Mouse (Mus musculus) stomach, embryonic 14.5 days (tissue): Measurements from ENCODE around the gene Sycp2l. TPM values are rescaled to one million over a fixed set of nuclear protein-coding genes. Genes with fewer than 3 reads are reported as not detected.

Source experiments
- ATAC-seq: fragments of 200-750 bp; cut with Nextera tagmentation; 2 replicates; pipeline ENCODE4 v1.8.0; 2017; ENCODE audit warnings: low read depth, moderate TSS enrichment; ENCODE audit not compliant: insufficient number of reproducible peaks, insufficient read depth, low FRiP score
- H3K27ac ChIP-seq: fragments of 300-500 bp; sonication (generic); 2 replicates; pipeline ENCODE4 v1.5.1; 2014; ENCODE audit warnings: mild to moderate bottlenecking, low read length, moderate library complexity, mixed read lengths
- H3K27me3 ChIP-seq: fragments of 300-500 bp; sonication (generic); 2 replicates; pipeline ENCODE4 v1.6.1; 2014; ENCODE audit warnings: low read length, control low read depth, mixed read lengths; ENCODE audit not compliant: control insufficient read depth, insufficient read depth
- H3K36me3 ChIP-seq: fragments of 300-500 bp; sonication (generic); 2 replicates; pipeline ENCODE4 v1.6.1; 2014; ENCODE audit warnings: mild to moderate bottlenecking, control low read depth, low read length, moderate library complexity, mixed read lengths; ENCODE audit not compliant: control insufficient read depth, insufficient read depth
- H3K4me1 ChIP-seq: fragments of 300-500 bp; sonication (generic); 2 replicates; pipeline ENCODE4 v1.6.1; 2014; ENCODE audit warnings: low read length, control low read depth, mixed read lengths; ENCODE audit not compliant: control insufficient read depth, insufficient read depth
- H3K4me2 ChIP-seq: fragments of 300-500 bp; sonication (generic); replicated peaks from 2 replicates; pipeline ENCODE4 v1.6.1; 2014; ENCODE audit warnings: low read depth, low read length, control low read depth
- H3K4me3 ChIP-seq: fragments of 300-500 bp; sonication (generic); 2 replicates; pipeline ENCODE4 v1.5.1; 2014; ENCODE audit warnings: low read depth, low read length, control low read depth
- H3K9ac ChIP-seq: fragments of 300-500 bp; sonication (generic); replicated peaks from 2 replicates; pipeline ENCODE4 v1.6.1; 2014; ENCODE audit warnings: low read depth, mild to moderate bottlenecking, control low read depth, low read length, moderate library complexity, mixed read lengths
- H3K9me3 ChIP-seq: fragments of 300-500 bp; sonication (generic); 2 replicates; pipeline ENCODE4 v1.6.1; 2016; ENCODE audit warnings: low read depth, low read length, control low read depth; ENCODE audit not compliant: control insufficient read depth
- WGBS: fragments of 180-500 bp; shearing (Covaris S2); extraction: QIAGEN DNeasy Blood & Tissue Kit; methylation state at CpG from one replicate; pipeline ENCODE4 v1.1.7; 2014; 5-methylcytosine and 5-hydroxymethylcytosine counted together
- polyA plus RNA-seq: library from polyadenylated mRNA; unstranded; fragments of >200 nt; fragmentation: Nextera tagmentation; extraction: Ambion mirVana; gene quantifications from 2 replicates; pipeline ENCODE4 v1.2.1, GENCODE M21; 2014

Sycp2l gene
- polyA plus RNA-seq: 0.18 and 0.54 TPM in 2 replicates

DNA sequence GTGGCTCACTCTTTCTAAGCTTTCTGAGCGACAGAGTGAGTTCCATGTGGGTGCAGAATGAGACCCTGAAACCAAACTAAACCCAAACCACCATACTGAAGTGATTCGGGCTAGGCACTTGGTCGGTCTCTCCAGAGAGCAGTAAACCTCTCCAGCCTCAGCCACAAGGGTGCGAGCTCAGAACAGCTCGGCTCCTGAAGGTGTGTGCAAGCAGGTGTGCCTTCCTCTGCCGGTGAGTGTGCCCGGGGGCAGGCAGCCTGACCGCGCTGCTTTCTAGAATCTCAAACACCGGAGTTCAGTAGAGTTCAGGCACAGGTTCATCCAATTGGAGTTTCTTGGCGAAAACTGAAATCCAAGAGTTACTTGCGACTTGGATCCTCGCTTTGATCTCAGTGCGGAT lies at the start of gene Sycp2l:
TSS of gene Sycp2l (plus strand) at position 368 of the 400 bp plus-strand sequence.
- Histone ChIP-seq H3K27ac (no peak within 1 kb of the TSS), H3K27me3 (no peaks in the 10 kb centered on the region), H3K9me3 (no peaks in the 10 kb centered on the region), H3K4me3 (peak within 1 kb of the TSS; percentile 17; the same call in 1 of the 2 replicates), H3K36me3 (no peaks in the 10 kb centered on the region), H3K4me2 (peak within 1 kb of the TSS; percentile 38; the same call in 1 of the 2 replicates), H3K9ac (no peak within 1 kb of the TSS), H3K4me1 (no peaks in the 10 kb centered on the region)
- WGBS: 24% methylated on average over 14 of the region's 14 CpGs
- no peak for ATAC-seq

DNA sequence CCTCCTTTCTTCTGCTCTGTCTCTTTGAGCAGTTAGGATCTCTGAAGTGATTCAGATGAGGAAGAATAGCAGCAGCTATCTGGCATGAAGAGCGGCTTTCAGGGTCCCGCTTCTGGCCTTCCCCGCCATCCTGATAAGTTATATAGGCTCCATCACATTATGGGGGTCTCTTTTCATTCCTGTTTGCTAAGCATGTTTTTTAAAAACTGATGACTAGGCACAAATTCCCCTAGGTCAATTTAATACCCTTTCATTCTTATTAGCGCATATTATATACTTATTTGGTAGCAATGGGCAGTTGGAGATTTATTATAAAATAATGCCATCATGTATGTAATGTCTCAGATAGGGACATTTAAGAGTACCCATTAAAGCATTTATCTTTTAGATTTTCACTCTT lies 46.5 kb upstream of the Sycp2l start:
- H3K9me3 ChIP-seq: no peaks in the 10 kb centered on the region
- no peaks in the 10 kb centered on the region for H3K4me1 ChIP-seq
- H3K27me3 ChIP-seq: no peaks in the 10 kb centered on the region
- 95% methylated on average over 4 of the region's 4 CpGs for WGBS
- no peak overlapping the region for H3K4me3 ChIP-seq
- H3K9ac ChIP-seq: no peak overlapping the region
- no peak overlapping the region for H3K4me2 ChIP-seq
- H3K27ac ChIP-seq: no peak overlapping the region
- no peak for ATAC-seq
- no peaks in the 10 kb centered on the region for H3K36me3 ChIP-seq

DNA sequence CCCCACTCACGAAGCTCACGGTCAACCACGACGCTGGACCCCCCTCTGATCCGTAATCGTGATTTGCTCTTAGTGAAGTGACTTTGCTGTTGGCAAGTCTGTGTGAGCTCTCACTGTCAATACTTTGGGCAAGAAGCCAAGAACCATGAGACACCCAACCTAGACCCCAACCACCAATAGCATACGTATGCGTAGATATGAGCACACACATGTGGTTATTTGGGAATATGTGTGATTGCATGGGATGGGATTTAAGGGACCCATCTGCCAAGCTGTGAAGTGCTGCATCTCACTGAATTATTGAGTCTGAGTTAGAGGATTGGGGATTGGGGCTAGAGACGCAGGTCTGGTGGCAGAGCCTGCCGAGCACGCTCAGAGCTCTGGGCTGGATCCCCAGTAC lies 42.5 kb upstream of the Sycp2l start:
- H3K36me3 ChIP-seq: no peaks in the 10 kb centered on the region
- H3K4me3 ChIP-seq: no peak overlapping the region
- no peak overlapping the region for H3K27ac ChIP-seq
- H3K27me3 ChIP-seq: no peaks in the 10 kb centered on the region
- 93% methylated on average over 11 of the region's 11 CpGs for WGBS
- no peak overlapping the region for H3K4me2 ChIP-seq
- ATAC-seq: no peak
- no peaks in the 10 kb centered on the region for H3K9me3 ChIP-seq
- H3K4me1 ChIP-seq: no peaks in the 10 kb centered on the region
- no peak overlapping the region for H3K9ac ChIP-seq

DNA sequence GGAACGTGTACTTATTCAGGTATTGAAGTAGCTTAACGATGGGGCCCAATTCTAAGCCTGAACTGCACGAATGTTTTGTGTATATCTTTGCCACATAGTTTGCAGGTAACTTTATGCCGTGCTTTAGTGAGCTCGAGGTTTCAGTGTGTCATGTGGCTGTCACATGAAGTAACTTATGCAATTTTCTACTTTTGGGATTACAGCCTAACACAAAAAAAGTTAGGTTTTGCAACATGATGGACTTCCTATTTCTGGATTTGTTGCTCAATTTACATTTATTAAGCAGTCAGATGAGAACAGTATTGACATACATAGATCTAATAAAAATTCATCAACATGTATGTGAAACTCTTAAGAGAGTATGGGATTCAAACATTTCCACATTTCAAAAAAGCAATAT lies 40.3 kb upstream of the Sycp2l start:
- Histone ChIP-seq H3K36me3 (no peaks in the 10 kb centered on the region), H3K27ac (no peak overlapping the region), H3K4me2 (no peak overlapping the region), H3K4me3 (no peak overlapping the region), H3K9ac (no peak overlapping the region), H3K27me3 (no peaks in the 10 kb centered on the region), H3K9me3 (no peaks in the 10 kb centered on the region), H3K4me1 (0 out of 2 replicates have a peak, but pooled peaks cover 2% of the 10 kb centered on the region)
- 76% methylated on average over 5 of the region's 5 CpGs for WGBS
- ATAC-seq: no peak

DNA sequence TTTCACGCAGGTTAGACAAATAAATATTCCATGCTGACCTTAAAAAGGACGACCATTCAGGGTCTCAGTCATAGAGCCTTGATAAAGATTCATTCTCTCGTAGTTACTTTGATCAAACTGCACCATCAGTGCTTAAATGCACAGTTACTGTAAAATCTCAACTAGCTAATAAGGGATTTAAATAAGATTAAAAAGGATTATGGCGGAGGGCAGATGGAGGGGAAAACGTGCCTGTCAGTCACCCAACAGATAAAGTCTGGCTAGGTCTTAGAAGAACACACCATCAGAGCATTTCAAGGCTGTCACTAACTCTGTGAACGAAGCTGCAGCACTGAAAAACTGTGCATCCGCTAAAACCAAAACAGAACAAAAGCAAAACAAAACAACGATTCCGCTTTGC lies 36.2 kb upstream of the Sycp2l start:
- no peaks in the 10 kb centered on the region for H3K9me3 ChIP-seq
- H3K27me3 ChIP-seq: no peaks in the 10 kb centered on the region
- no peak for ATAC-seq
- H3K36me3 ChIP-seq: no peaks in the 10 kb centered on the region
- no peak overlapping the region for H3K27ac ChIP-seq
- 0 out of 2 replicates have a peak, but pooled peaks cover 5% of the 10 kb centered on the region for H3K4me1 ChIP-seq
- WGBS: 70% methylated on average over 9 of the region's 9 CpGs
- no peak overlapping the region for H3K4me2 ChIP-seq
- H3K9ac ChIP-seq: no peak overlapping the region
- no peak overlapping the region for H3K4me3 ChIP-seq

DNA sequence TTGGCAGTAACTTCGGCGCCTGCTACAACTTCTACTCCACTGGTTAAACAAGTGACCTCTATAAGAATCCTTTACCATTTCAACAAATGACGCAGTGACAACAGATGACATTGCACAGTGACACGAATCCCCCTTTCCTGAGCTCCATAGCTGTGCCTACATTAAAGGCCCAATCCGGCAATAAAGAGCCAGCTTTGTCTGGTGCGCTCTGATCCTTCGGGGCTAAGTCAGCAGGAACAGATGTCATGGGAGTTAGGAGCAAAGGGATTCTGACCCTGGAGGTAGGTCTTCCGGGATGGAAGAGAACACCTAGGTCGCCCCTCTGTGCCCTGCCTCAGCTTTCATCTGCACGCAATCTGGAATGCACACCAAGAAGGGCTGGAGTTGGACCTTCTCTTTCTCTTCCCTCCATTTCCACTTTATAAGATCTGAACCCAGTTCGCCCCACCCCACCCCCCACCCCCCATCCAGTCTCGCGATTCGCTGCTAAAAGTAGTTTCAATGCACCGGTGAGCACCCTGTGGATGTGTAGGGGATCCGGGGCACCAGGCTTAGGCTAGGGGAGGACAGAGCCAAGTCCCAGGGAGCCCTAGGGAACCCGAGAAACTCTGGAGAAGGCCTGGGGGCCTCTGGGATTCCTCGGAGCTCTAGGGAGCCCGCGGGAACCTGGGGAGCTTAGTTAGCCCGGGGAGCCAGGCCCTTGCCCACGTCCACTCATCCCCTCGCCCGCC lies 35.3 kb upstream of the Sycp2l start:
- Histone ChIP-seq H3K4me1 (0 out of 2 replicates have a peak, but pooled peaks cover 5% of the 10 kb centered on the region), H3K4me2 (peak overlapping the region; percentile 87), H3K36me3 (no peaks in the 10 kb centered on the region), H3K4me3 (peak overlapping the region; percentile 43), H3K27me3 (no peaks in the 10 kb centered on the region), H3K9me3 (no peaks in the 10 kb centered on the region), H3K27ac (no peak overlapping the region), H3K9ac (no peak overlapping the region)
- peak; percentile 24; the same call in 1 of the 2 replicates for ATAC-seq
- 6% methylated on average over 24 of the region's 24 CpGs for WGBS

DNA sequence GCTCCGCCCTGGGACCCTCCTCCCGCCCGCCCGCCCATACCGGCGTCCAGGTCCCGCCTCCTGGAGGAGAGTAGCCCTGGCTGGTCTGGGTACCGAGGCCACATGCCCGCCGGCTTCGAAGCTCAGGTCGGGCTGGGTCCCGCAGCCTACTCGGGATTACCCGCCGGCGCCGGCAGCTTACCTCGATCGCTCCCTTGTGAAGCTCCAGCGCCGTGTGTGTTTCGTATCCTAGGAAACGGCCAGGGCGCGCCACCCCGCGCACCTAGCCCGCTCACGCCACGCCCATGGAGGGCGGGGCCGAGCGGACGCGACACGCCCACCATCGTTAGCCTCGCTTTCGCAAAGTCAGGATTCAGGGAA lies 34.7 kb upstream of the Sycp2l start, which contains the start of gene Mak:
TSS of gene Mak (minus strand) at position 286 of the 360 bp plus-strand sequence.
- Histone ChIP-seq H3K36me3 (no peaks in the 10 kb centered on the region), H3K4me3 (peak within 1 kb of the TSS; percentile 43), H3K27me3 (no peaks in the 10 kb centered on the region), H3K4me2 (peak within 1 kb of the TSS; percentile 87), H3K9me3 (no peaks in the 10 kb centered on the region), H3K27ac (no peak within 1 kb of the TSS), H3K4me1 (0 out of 2 replicates have a peak, but pooled peaks cover 5% of the 10 kb centered on the region), H3K9ac (no peak within 1 kb of the TSS)
- under 1% methylated on average over 39 of the region's 40 CpGs for WGBS
- ATAC-seq: peak; percentile 90

DNA sequence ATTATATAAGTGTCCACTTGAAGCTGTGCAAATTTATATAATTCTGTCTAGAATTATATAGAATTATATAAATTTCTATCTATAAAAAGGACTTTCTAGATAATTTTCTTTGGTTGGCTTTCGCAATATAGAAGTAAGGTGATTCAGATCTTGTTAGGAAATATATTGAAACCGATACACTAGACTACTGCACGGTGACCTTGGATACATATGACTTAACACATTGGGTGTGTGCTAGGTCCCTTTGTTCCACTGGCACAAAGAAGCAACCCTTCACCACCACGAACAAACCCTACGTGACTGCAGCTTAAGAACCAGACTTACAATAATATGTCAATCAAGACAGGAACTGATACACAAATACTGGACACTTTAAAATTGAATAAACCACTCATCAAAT lies 34.2 kb upstream of the Sycp2l start:
- no peak overlapping the region for H3K9ac ChIP-seq

More for the DNA sequence above, 34.2 kb upstream of the Sycp2l start:
- no peak for ATAC-seq
- WGBS: 53% methylated on average over 5 of the region's 5 CpGs
- H3K27ac ChIP-seq: no peak overlapping the region
- H3K4me1 ChIP-seq: 0 out of 2 replicates have a peak, but pooled peaks cover 5% of the 10 kb centered on the region
- H3K36me3 ChIP-seq: no peaks in the 10 kb centered on the region
- H3K9me3 ChIP-seq: no peaks in the 10 kb centered on the region
- H3K4me2 ChIP-seq: peak overlapping the region; percentile 87
- H3K27me3 ChIP-seq: no peaks in the 10 kb centered on the region
- H3K4me3 ChIP-seq: peak overlapping the region; percentile 43; the same call in 1 of the 2 replicates
